Mouse (Mus musculus) gastrocnemius, postnatal 10 days (tissue): ENCODE results near the gene Rd3. TPM values are rescaled to one million over a fixed set of nuclear protein-coding genes. Genes with fewer than 3 reads are reported as not detected.

ENCODE experiments used
- DNase-seq: peaks from one replicate; pipeline ENCODE4 v3.0.0; 2021; ENCODE audit warnings: mixed read lengths
- long read RNA-seq, 2 experiments: library from polyadenylated mRNA; stranded (forward); transcript quantifications; one replicate each; pipeline ENCODE4 v2.0.0; 2021
- total RNA-seq, 2 experiments: library from RNA; stranded (reverse); gene quantifications; 2 replicates each; pipeline ENCODE4 v1.2.3; 2021

The Rd3 gene
- total RNA-seq: under 1 TPM in 1 of 2 experiments, not detected in 1; 0.20 TPM
- long read RNA-seq, experiment 1, partial matches to known transcripts: 0 of 1 reads
- long read RNA-seq, experiment 1, other reads (novel, unspliced or antisense): 1 of 1 reads
- long read RNA-seq, experiment 2: 0 reads

DNA sequence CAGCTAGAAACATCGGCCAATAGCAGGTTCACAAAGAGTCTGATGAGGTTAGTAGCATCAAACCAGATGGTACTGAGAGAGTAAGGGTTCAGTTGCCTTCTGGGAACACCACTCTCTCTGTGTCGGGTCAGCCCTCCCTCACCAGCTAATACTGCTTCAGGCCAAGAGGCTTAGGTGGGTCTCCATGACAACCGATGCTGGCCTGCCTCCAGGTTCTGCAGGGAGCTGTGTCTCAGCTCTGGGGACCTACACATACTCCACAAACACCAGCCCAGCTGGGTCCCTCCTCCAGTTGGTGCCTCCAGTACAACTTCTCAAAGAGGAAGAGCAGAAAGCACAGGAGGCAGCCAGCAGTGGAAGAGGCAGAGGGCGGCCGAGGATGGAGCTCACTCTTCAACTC lies at the start of gene Rd3:
TSS of gene Rd3 (plus strand) at position 184 of the 400 bp plus-strand sequence.
- DNase-seq: peak; percentile 45

DNA sequence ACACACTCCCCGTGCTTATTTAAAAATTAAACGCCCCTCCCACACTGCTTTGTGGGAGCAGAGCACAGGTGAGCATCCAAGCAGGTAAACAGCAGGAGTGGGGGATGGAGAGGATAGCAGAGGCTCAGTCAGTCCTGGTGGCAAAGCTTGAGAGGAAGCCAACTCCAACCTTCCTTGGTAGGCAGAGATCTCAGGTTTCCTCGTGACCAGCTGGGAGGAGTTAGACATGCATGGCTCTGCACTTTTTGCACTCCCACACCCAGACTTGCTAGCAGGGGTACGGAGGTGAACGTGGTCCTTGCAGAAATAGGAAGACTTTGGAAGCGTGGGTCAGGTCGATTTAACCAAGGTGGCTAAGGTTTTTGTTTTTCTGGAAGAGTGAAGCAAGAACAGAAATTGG lies 48.8 kb upstream of the Rd3 start:
- DNase-seq: no peak

DNA sequence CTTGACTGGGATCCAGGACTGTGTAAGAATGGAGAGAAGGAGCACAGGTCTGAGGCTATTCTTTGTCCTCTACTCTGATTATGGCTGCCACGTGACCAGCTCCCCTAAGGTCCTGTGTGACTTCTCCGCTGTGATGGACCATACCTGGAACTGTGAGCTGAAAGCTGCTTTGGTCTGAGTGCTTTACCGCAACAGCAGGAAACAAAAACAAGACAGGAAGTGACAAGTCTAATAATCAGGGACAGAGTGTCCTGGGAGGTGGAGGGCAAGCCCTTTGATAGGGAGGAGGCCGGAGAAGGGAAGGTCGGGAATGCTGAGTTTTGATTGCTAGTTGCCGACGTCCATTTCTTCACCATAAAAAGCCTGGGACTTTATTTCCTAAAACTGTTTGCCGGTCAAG lies 48.1 kb upstream of the Rd3 start:
- DNase-seq: no peak

DNA sequence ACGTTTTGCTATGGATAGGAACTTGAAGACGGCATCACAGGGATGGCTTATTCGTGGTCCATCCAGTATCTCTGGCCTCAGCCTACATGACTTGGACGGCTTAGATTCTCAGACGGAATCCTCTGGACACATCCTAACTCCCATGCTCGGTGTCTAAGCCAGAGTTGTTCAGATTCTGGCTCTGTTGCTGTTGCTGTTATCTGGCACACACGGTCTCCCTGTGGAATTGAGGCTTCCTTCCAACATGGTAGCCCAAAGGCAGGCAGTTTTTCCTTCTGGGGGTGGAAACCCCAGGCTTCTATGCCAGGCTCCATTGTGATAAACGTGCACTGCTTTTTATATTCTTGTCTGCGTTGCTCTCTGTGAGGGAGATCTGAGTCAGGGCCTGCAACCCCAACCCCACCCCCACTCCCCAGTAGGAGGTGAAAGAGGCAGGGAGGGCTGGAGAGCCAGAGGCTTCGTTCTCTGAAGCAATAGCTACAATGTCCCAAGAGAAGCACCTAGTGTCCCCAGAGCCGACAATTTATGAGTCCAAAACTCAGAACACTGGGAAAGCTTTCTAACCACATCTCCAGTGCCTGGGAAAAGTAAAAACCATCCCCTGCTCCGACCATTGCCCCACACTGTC lies 47.2 kb upstream of the Rd3 start:
- DNase-seq: peak; percentile 34

DNA sequence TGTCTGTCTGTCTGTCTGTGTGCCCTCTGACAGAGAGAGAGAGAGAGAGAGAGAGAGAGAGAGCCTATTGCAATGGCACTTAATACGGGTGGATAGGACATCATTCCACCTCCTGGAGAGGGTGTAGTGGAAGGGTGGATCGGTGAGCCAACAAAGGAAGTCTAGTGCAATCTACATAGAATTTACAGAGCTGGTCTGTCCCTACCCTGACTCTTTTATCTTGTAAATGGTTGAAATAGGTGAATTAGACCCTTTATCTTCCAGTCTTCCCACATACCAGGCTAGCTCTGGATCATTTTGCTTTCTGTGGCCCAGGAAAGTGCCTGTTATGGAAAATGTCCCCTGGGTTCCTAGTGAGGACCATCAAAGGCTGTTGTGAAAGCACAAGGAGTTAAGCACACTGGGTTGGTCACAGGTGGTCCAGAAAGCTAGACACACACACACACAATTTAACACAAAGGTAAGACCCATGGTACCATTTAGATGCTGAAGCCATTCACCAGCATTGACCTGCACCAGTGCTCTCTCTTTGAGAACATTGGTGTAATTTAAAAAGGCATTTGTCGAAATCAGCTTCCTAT lies 46.6 kb upstream of the Rd3 start:
- no peak for DNase-seq

DNA sequence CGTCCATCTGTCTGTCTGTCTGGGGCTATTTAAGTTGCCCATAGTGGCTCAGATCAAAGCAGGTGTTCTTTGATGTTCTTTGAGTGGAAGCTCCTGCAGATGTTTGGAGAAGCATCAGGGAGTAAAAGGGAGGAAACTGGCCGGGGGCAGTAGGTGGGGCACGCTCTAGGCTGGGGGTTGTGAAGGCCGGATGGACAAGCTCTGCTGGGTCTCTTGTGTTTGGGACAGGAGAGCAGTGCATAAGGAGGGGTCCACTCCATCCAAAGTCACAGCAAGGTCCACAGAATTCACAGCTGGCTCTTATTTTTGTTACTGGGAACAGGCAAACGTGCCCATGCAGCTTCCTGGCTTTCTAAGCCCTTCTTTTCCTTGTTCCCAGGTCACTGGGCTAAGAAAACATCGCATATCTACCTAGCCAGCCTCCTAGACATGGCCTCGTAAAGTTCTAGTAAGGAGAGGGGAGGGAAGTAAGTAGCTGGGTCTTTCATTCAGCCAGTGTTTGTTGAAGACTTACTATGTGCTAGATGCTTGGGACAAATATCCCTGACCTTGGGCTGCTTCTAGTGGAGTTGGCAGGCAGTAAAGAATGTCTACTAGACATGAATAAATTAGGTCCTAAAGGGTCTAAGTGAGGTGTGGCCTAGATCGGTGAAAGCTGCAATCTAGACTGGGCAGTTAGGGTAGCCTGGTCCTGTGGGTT lies 44.7 kb upstream of the Rd3 start:
- no peak for DNase-seq

DNA sequence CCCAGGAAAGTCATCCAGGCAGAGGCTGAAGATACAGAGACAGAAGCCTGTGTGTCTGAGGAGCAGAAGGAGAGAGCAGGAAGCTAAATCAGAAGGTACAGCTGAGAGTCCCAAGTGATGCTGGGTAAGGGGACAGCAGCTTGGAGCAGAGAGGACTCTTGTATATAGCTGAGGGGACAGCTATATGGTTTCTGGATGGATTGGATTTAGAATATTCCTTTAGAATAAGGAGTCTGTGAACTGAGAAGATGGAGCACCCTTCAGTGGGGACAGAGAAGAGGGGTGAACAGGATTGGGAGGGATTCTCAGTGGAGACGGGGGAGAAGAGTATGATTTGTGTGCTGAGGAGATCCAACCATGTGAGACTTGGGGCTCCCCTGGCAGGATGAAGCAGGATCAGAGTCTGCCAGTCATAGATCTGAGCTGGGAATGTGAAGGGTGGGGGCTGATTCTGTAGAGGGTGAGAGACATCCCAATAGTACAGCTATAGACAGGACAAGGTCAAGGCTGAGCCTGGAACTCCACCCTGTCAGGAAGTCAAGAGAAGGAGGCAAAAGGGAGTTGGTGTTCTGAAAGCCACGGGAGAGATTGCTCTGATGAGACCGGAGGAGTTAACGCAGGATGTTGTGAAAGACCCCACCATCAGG lies 44.1 kb upstream of the Rd3 start:
- no peak for DNase-seq

DNA sequence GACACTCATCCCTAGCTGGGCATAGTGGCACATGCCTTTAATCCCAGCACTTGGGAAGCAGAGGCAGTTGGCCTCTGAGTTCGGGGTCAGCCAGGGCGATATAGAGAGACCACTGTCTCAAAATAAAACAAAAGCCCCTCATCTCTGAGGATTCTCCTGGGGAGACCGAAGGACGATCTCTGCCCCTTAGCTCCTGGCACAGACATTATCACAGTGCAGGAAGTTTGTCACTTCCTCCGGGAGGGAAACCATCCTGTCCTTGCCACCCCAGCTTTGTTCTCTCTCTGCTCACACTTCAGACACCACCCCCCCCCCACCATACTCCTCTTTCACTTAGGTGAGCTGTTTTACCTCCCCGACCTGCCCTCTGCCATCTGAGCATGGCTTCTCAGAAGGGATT lies 33.5 kb upstream of the Rd3 start:
- no peak for DNase-seq

DNA sequence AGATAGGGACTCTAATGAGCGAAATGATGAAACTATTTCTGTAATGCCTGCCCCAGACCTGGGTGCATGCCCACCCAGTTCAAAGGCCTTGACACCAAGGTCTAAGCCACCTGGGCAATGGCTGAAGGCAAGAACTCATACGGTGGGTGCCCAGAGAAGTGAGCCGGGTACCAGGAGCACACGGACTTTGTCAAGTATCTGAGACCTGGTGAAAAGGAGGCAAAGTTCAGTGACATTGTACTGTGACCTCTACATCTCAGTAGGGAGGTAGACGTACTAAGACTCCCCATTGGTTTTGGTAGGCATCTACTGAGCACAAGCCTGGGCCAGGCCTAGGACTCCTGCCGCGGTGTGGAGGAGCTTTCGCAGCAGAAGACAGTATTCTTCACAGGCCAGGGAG lies 31.8 kb upstream of the Rd3 start:
- DNase-seq: no peak

DNA sequence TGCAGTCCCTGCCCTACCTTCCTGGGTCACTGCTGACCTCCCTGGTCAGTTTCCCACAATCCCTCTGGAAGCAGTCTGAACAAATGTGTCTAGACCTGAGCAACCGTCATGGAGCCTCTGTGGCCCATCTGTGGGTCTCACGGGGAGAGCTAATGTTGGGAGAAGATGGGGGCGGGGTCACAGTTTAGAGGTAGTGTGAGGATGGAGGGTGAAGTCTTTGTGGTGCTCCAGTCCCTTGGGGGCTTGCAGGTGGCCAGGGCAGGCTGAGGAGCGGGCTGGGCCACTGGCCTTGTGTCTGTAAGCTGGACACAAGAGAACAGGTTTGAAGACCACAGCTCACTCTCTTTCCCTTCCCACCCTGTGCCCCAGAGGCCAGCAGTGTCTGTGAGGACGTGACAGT lies 31.4 kb upstream of the Rd3 start:
- no peak for DNase-seq

GRCm38 (mm10) chr1:191946261-191946660 lies 30.9 kb upstream of the Rd3 start:
- no peak for DNase-seq

DNA sequence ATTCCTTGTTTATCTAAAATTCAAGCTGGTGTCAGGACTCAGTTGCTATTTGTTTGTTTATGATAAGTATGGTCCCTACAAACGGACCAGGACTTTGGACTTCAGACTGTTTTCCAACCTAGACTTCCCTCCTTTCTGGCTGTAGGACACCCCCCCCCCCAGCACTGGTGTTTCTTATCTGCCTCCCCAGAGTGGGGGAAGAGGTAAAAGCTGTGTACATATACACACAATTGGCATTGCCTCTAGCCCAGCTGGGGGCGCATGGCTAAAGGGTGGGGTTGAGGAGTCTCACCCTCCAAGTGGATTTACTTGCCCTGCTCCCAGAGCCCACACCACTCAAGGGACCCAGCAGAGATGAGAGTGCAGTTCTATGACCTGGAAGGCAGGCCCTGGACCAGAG lies 30.3 kb upstream of the Rd3 start:
- no peak for DNase-seq

DNA sequence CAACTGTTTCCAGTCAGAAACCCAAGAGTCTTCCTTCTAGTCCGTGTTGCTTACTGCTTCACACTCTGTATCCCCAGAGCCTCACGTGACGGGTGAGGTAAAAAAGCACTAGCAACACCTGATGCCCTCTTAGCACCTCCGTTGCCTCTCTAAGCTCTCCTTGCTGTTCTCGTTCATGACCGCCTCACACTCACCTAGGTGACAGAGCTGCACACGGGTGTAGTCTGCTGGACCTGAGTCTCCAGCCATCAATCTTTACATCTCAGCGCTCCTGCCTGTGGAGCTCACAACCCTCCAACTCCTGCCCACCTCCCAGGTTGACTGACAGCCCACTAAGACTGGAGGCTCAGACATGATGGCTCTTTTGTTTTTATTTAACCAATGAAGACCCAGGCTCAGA lies 29.4 kb upstream of the Rd3 start:
- DNase-seq: no peak

- DNase-seq: no peak
These were observed 28.6 kb upstream of the Rd3 start for GRCm38 (mm10) chr1:191948600-191948999.

DNA sequence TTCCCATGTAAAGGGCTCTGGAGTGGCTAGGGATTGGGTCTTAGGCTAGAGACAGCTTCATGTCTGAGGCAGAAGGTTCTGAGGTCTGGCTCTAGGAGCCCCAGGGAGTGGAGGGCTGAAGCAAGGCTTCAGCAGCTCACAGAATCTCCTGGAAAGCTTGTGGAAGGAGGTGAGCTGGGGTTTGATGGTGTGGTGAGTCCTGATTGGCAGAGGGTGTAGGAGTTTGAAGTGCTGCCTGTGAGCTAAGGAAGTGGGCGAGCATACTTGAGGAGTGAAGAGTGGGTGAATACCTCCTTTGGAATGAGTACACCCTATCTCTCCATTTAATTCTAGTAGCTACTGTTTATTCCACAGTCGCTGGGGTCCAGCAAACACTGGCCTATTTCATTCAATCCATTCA lies 26.6 kb upstream of the Rd3 start:
- DNase-seq: no peak

DNA sequence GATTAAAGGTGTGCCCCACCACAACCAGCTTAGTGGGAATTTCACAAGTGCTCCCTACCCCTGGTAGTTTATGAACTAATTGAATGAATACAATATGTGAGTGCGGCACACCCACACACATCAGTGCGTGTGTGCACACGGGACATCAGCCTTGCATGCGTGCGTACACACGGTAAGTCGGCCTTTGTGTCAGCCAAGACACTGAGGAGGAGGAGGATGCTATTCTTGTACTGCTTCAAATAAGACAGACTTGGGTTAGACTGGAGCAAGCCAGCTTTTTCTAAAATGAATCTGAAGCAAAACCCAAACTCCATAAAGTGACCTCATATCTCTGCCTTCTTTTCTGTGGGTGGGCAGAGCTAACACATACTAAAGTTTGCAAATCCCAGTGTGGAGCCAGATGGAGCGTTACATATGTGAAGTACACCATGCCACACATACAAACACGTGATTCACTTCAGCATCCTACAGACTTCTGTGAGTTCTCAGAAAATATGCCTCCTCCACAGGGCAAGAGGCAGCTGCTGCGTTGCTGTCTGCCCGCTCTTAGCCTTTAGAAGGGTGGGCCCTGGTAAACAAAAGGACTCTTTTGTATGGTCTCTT lies 24.3 kb upstream of the Rd3 start:
- no peak for DNase-seq

- no peak for DNase-seq
These were observed 22.1 kb upstream of the Rd3 start for GRCm38 (mm10) chr1:191955101-191955500.

- DNase-seq: no peak
These were observed 20.9 kb upstream of the Rd3 start for GRCm38 (mm10) chr1:191956261-191956660.

DNA sequence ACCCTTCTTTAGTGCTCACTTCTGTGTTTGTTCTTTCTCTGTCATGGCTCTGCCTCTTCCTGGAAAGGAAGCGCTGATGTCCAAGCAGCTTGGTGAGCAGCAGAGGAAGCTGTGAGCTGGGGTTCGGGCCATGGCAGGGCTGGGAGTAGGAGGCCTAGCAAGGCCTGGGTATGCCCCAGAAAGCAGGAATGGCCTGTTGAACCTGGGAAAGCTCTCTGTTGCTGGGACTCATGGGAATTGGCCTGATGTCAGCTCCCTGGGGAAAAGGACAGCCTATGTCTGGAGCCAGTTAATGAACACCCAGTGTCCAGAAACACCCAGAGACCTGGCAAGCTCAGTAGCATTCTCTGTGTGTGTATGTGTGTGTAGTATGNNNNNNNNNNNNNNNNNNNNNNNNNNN lies 20.3 kb upstream of the Rd3 start:
- no peak for DNase-seq

- no peak for DNase-seq
These were observed 19.8 kb upstream of the Rd3 start for GRCm38 (mm10) chr1:191957321-191957720.

DNA sequence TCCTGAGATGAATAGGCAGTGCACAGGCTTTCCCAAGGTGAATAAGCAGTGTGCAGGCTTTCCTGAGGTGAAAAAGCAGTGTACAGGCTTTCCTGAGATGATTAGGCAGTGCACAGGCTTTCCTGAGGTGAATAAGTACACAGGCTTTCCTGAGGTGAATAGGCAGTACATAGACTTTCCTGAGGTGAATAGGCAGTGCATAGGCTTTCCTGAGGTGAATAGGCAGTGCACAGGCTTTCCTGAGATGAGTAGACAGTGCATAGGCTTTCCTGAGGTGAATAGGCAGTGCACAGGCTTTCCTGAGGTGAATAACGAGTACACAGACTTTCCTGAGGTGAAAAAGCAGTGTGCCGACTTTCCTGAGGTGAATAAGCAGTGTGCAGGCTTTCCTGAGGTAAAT lies 16.2 kb upstream of the Rd3 start:
- DNase-seq: no peak

DNA sequence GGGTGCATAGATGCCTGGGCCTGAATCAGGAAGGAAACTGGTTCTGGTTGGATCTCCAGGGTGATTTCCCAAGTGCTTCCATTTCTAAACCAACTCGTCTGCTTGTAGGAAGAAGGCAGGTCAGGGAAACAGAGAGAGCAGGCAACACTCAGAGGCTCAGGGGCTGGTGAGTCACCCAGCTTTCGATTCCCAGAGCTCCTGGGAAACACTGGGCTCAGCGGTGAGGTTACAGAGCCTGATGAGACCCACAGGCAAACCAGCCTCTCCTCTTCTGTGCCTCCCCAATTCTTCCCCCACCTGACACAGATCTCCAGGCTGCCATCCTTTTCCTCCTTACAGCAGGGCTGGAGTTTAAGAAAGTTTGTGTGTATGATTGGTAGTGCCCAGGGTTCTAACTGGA lies 13.8 kb upstream of the Rd3 start:
- no peak for DNase-seq
